Mouse (Mus musculus): ENCODE measurements around the gene Pik3r1. TPM values are rescaled to one million over a fixed set of nuclear protein-coding genes. Genes with fewer than 3 reads are reported as not detected.

Gene Pik3r1
- total RNA-seq, 2 experiments from 2014 or later, result 58.8 to 93.1 TPM

GRCm38 (mm10) chr13:101690167-101690566, 77.8 kb downstream of the Pik3r1 start:
- DNase-seq (ENCODE audit: low spot score in 2 of 2), result no peak

- no peak for DNase-seq (ENCODE audit: low spot score in 2 of 2)
Measured at GRCm38 (mm10) chr13:101686256-101686655, 81.8 kb downstream of the Pik3r1 start.

DNA sequence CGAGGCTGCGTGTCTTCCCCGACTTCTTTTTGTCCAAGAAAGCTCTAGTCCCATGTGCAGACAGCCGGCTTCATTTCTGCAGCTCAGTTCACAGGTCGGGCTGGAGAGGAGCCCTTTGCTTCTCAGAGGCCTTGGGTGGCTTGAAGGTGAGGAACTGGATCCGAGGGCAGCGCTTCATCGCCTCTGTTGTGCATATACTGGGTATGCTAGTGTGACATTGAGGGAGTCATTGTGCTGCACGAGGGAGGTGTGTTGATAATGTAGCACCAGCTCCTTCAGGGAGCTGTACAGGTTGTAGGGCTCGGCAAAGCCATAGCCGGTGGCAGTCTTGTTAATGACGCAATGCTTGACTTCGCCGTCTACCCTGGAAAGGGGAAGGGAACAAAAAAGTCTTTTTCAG, 83.3 kb downstream of the Pik3r1 start:
- DNase-seq (ENCODE audit: low spot score in 2 of 2), result no peak

- no peak for DNase-seq (ENCODE audit: low spot score in 2 of 2)
Measured at GRCm38 (mm10) chr13:101682378-101682777, 85.6 kb downstream of the Pik3r1 start.

DNA sequence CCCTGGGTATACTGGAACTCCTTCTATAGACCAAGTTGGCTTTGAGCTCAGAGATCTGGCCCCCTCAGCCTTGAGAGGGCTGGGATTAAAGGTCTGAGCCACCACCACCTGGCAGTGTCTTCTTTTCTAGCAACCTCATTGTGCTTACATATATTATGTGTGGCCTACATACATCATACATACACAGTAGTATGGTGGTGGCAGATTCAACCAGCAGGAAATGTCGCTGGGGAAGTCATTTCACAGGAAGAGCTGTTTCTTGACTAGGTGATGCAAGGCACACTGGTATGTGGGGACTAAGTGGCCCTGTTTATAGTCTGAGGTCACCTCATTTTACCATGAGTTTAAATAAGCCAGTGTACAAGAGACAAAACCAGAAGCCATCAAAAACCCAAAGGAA, 87.9 kb downstream of the Pik3r1 start:
- DNase-seq (ENCODE audit: low spot score in 2 of 2), result no peak

- no peak for DNase-seq (ENCODE audit: low spot score in 2 of 2)
Measured at GRCm38 (mm10) chr13:101678984-101679383, 89.0 kb downstream of the Pik3r1 start.

GRCm38 (mm10) chr13:101678036-101678435, 90.0 kb downstream of the Pik3r1 start:
- DNase-seq (ENCODE audit: low spot score in 2 of 2), result no peak

DNA sequence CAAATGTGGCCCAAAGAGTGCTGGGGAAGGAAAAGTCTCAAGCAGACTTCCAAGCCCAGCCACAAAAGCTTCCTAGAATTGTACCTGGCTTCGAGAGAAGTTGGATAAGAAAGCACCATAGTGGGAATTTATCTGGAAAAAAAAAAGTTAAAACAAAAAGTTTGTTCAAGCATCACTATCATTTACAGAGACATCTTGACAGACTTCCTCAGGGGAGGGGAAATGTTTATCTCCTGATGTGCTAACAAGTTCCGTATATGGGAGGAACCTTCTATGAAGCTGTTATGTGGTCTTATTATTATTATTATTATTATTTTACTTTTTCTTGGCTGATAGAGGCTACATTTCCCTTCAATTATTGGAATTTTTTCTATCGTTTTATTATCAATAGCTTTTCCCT, 94.1 kb downstream of the Pik3r1 start:
- DNase-seq (ENCODE audit: low spot score in 2 of 2), result no peak

- no peak for DNase-seq (ENCODE audit: low spot score in 2 of 2)
Measured at GRCm38 (mm10) chr13:101668859-101669258, 99.2 kb downstream of the Pik3r1 start.

DNA sequence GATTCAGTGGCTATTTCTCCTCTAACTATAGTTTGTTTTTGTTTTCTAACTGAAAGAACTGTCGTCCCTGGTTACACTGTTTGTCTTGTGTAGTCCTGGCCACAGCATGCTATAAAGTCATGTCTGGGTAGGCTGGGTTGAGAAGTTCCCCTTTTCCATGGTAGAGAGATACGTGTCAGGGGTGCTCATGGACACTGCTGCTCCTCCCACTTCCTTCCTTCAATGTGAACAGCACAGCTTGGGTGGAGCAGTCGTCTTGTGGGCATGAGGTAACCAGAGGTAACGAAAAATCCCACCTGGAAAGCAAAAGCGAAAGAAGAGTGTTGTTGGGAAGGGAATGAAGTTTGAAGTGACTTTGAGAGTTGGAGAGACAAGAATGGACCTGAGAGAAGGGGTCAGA, 104.0 kb downstream of the Pik3r1 start:
- DNase-seq (ENCODE audit: low spot score in 2 of 2), result no peak

DNA sequence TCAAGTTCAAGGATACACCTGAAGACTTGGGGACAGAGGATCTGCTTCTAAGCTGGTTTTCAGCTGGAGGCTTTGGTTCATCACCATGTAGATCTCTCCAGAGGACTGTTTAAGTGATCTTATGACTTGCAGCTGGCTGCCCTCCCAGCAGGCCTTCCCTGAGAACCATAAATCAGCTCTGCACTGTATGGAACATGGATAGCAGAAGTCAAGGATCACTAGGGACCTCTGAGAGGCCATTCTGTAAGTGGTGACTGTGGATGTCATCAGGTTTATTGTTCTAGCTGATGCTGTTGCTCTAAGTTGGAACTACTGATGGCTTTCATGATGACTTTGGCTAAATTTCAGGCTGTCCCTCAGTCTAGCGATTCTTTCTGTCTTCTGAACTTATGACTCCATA, 105.1 kb downstream of the Pik3r1 start:
- DNase-seq (ENCODE audit: low spot score in 2 of 2), result no peak

DNA sequence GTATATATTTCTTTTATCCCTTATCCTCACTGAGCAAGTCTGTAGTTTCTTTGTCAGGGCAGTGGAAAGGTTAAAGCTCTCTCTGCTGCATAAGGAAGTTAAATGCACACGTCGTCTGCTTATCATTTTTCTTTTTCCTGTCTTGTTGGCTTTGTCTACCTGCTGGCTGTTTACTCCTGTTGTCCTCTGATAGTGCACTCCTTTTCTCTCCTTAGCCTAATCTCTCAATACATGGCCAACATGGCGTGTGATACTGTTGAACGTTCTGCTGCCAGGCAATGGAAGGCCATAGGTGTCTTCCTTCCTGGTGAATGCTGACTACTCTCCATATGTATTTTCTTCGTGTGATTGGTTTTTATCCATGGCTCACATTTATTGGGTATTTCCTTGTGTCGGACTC, 106.5 kb downstream of the Pik3r1 start:
- no peak for DNase-seq (ENCODE audit: low spot score in 2 of 2)

GRCm38 (mm10) chr13:101660187-101660586, 107.8 kb downstream of the Pik3r1 start:
- DNase-seq (ENCODE audit: low spot score in 2 of 2), result no peak

- DNase-seq (ENCODE audit: low spot score in 2 of 2), result no peak
Measured at GRCm38 (mm10) chr13:101652131-101652530, 115.9 kb downstream of the Pik3r1 start.

GRCm38 (mm10) chr13:101641632-101642031, 126.4 kb downstream of the Pik3r1 start:
- no peak for DNase-seq (ENCODE audit: low spot score in 2 of 2)

DNA sequence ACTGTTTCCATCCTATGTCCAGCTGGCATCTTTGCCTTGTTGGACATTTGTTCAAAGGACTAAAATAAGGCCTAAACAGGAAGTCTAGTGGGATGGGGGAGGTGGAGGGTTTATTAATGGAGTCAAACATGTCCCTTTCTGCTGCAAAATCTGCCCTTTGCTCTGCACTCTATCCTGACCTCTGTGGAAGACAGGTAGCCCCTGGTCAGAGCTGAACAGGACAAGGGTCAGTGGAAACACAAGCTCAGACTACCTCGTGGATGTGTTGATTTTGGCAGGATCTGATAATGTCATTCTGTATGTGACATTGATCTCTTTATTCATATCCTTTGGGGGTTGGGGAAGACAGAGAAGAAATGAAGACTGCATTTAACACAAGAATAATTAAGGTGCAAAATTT, 132.2 kb downstream of the Pik3r1 start:
- DNase-seq (ENCODE audit: low spot score in 2 of 2), result no peak

- DNase-seq (ENCODE audit: low spot score in 2 of 2), result no peak
Measured at GRCm38 (mm10) chr13:101634420-101634819, 133.6 kb downstream of the Pik3r1 start.

DNA sequence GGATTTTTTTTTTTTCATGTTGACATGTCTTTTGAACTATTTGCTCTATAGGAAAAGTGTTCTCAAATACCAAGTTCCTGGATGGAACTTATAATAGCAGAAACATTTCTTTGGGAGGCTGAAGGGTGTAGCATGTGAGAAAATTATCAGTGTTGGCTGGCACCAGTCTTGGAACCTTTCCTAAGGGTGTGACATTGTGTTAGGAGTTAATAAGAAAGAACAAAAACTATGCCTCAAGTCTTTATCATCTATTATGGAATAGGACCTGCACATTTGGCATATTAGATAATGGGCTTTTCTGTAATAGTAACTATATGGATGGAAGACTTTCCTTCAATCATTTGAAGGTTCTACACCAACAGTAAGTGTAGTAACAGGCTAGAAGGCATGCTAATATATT, 134.4 kb downstream of the Pik3r1 start:
- DNase-seq (ENCODE audit: low spot score in 2 of 2), result no peak

DNA sequence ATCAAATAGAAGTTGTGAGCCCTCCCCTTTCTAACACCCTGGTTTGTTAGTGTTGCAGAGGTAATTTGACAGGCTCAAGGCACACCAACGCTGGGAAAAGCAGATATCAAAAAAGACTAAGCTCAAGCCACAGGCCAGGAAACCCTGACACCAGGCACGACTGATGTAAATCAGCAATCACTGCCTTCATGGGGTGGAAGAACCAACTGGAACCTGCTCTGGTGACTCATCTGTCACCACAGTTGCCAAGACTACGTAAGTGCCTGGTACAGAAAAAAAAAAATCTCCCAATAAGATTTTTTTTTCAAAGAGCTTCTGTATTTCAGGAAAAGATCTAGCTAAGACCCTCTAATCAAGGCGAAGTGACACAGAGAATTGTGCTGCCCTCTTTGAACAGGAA, 135.2 kb downstream of the Pik3r1 start:
- DNase-seq (ENCODE audit: low spot score in 2 of 2), result peak in 1 of 2 experiments; percentile 11

DNA sequence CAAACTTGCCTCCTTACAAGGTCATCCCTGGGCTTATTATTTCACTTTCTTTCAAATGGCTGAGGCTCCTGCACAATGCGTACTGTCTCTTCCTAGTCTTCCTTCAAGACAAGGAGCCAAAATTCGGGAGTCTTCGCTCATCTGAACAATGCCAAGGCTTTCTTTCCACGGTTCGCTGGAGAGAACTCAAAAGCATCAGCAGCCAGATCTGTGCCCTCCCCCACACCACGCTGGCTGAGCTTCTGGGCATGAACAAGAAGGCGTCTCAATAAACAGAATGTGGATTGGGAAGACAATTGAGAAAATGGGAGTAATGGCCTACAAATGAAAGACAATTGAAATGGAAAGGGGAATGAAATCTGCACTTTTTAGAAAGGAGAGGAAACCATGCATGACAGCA, 136.5 kb downstream of the Pik3r1 start:
- no peak for DNase-seq (ENCODE audit: low spot score in 2 of 2)

Measured in adrenal gland, adult 18-20 months (tissue).